Mouse (Mus musculus) liver, adult 2 months (tissue): Measurements from ENCODE around the gene Zdhhc1. TPM values are rescaled to one million over a fixed set of nuclear protein-coding genes. Genes with fewer than 3 reads are reported as not detected.
A peak's percentile ranks its signal among the peaks of the same experiment; 100 is the strongest.

Experiments used
- DNase-seq: peaks from one replicate; pipeline ENCODE4 v3.0.0-alpha.2; 2011; ENCODE audit warnings: low read depth, low spot score; ENCODE audit errors: extremely low read depth
- H3K27ac ChIP-seq: fragments of 200-500 bp; replicated peaks from 2 replicates; pipeline ENCODE4 v1.5.1; 2012; ENCODE audit warnings: low read depth, mild to moderate bottlenecking, control low read depth, inconsistent platforms, low read length; ENCODE audit not compliant: insufficient read depth
- H3K27me3 ChIP-seq: fragments of 200-500 bp; 2 replicates; pipeline ENCODE4 v1.6.1; 2012; ENCODE audit warnings: mild to moderate bottlenecking, moderate library complexity, low read length, inconsistent platforms; ENCODE audit not compliant: control insufficient read depth, insufficient read depth
- H3K36me3 ChIP-seq: fragments of 200-500 bp; 2 replicates; pipeline ENCODE4 v1.6.1; 2012; ENCODE audit warnings: low read length, inconsistent platforms; ENCODE audit not compliant: control insufficient read depth, insufficient read depth
- H3K4me1 ChIP-seq: fragments of 200-500 bp; 2 replicates; pipeline ENCODE4 v1.6.1; 2011; ENCODE audit warnings: low read length; ENCODE audit not compliant: control insufficient read depth, insufficient read depth
- H3K4me3 ChIP-seq: fragments of 200-500 bp; 2 replicates; pipeline ENCODE4 v1.5.1; 2011; ENCODE audit warnings: low read depth, mild to moderate bottlenecking, control low read depth, low read length, moderate library complexity; ENCODE audit not compliant: insufficient read depth
- H3K79me2 ChIP-seq: fragments of 200-500 bp; 2 replicates; pipeline ENCODE4 v1.6.1; 2012; ENCODE audit warnings: inconsistent platforms, mild to moderate bottlenecking, low read length, moderate library complexity; ENCODE audit not compliant: control insufficient read depth, insufficient read depth
- H3K9ac ChIP-seq: fragments of 200-500 bp; 2 replicates; pipeline ENCODE4 v1.6.1; 2012; ENCODE audit warnings: low read depth, mild to moderate bottlenecking, control low read depth, inconsistent platforms, low read length
- CTCF ChIP-seq: fragments of 200-500 bp; IDR thresholded peaks from 2 replicates; pipeline ENCODE4 v1.5.1; 2011; ENCODE audit warnings: low read depth, low read length, control low read depth
- POLR2A ChIP-seq: fragments of 200-500 bp; IDR thresholded peaks from 2 replicates; pipeline ENCODE4 v1.6.1; 2011; ENCODE audit warnings: low read length, control low read depth; ENCODE audit not compliant: insufficient read depth; ENCODE audit errors: extremely low read depth
- WGBS: fragments of 180-500 bp; shearing (Covaris S2); methylation state at CpG from one replicate; pipeline ENCODE4 v1.1.7; 2018; 5-methylcytosine and 5-hydroxymethylcytosine counted together
- polyA plus RNA-seq: library from polyadenylated mRNA; depleted of rRNA; stranded (reverse); fragments of >200 nt; gene quantifications from 2 replicates; pipeline ENCODE4 v1.2.3, GENCODE M21; 2012
- total RNA-seq: library from RNA; depleted of rRNA; stranded (reverse); fragments of >200 nt; gene quantifications from 2 replicates; pipeline ENCODE4 v1.2.3, GENCODE M21; 2014

Gene Zdhhc1
- total and polyA plus RNA-seq, 2 experiments = 1.9 to 4.5 TPM

GRCm38 (mm10) chr8:105467396-105467985, 29.2 kb downstream of the Zdhhc1 start:
- Histone ChIP-seq H3K4me3 (no peak overlapping the region), H3K27ac (no peak overlapping the region), H3K4me1 (0 out of 2 replicates have a peak, but pooled peaks cover 3% of the 10 kb centered on the region), H3K9ac (no peak overlapping the region), H3K36me3 (no peaks in the 10 kb centered on the region), H3K79me2 (no peaks in the 10 kb centered on the region), H3K27me3 (no peaks in the 10 kb centered on the region)
- WGBS = 94% methylated on average over 10 of the region's 10 CpGs
- TF ChIP-seq CTCF (no peak), POLR2A (no peak)
- DNase-seq = no peak

GRCm38 (mm10) chr8:105466700-105467291, 29.9 kb downstream of the Zdhhc1 start:
- H3K79me2 ChIP-seq = no peaks in the 10 kb centered on the region
- no peaks in the 10 kb centered on the region for H3K27me3 ChIP-seq
- peak; percentile 56 for DNase-seq
- H3K9ac ChIP-seq = no peak overlapping the region
- no peak for TF ChIP-seq POLR2A
- no peak for TF ChIP-seq CTCF
- H3K36me3 ChIP-seq = no peaks in the 10 kb centered on the region
- WGBS = 57% methylated on average over 7 of the region's 7 CpGs
- H3K4me3 ChIP-seq = no peak overlapping the region
- H3K27ac ChIP-seq = no peak overlapping the region
- 0 out of 2 replicates have a peak, but pooled peaks cover 3% of the 10 kb centered on the region for H3K4me1 ChIP-seq

- Histone ChIP-seq H3K9ac (no peak overlapping the region), H3K4me1 (no peaks in the 10 kb centered on the region), H3K27me3 (no peaks in the 10 kb centered on the region), H3K27ac (no peak overlapping the region), H3K79me2 (no peaks in the 10 kb centered on the region), H3K36me3 (no peaks in the 10 kb centered on the region), H3K4me3 (no peak overlapping the region)
- no peak for TF ChIP-seq POLR2A
- no peak for DNase-seq
- WGBS = 82% methylated on average over 6 of the region's 6 CpGs
These were observed 30.5 kb downstream of the Zdhhc1 start for GRCm38 (mm10) chr8:105466246-105466645.

- no peak for DNase-seq
- H3K79me2 ChIP-seq = no peaks in the 10 kb centered on the region
- H3K9ac ChIP-seq = no peak overlapping the region
- H3K27ac ChIP-seq = no peak overlapping the region
- WGBS = 85% methylated on average over 7 of the region's 7 CpGs
- H3K36me3 ChIP-seq = no peaks in the 10 kb centered on the region
- no peak for TF ChIP-seq CTCF
- TF ChIP-seq POLR2A = no peak
- H3K4me3 ChIP-seq = no peak overlapping the region
- H3K27me3 ChIP-seq = no peaks in the 10 kb centered on the region
- H3K4me1 ChIP-seq = no peaks in the 10 kb centered on the region
These were observed 32.1 kb downstream of the Zdhhc1 start for GRCm38 (mm10) chr8:105464595-105464994.

GRCm38 (mm10) chr8:105461085-105461803, 35.5 kb downstream of the Zdhhc1 start:
- Histone ChIP-seq H3K27me3 (no peaks in the 10 kb centered on the region), H3K27ac (no peak overlapping the region), H3K4me3 (no peak overlapping the region), H3K79me2 (no peaks in the 10 kb centered on the region), H3K36me3 (no peaks in the 10 kb centered on the region), H3K4me1 (no peaks in the 10 kb centered on the region), H3K9ac (no peak overlapping the region)
- 67% methylated on average over 13 of the region's 13 CpGs for WGBS
- TF ChIP-seq POLR2A = no peak
- no peak for TF ChIP-seq CTCF
- DNase-seq = no peak

GRCm38 (mm10) chr8:105455218-105455617, 41.5 kb downstream of the Zdhhc1 start:
- Histone ChIP-seq H3K27me3 (no peaks in the 10 kb centered on the region), H3K79me2 (no peaks in the 10 kb centered on the region), H3K9ac (no peak overlapping the region), H3K4me1 (no peaks in the 10 kb centered on the region), H3K27ac (no peak overlapping the region), H3K4me3 (no peak overlapping the region), H3K36me3 (no peaks in the 10 kb centered on the region)
- 52% methylated on average over 10 of the region's 10 CpGs for WGBS
- TF ChIP-seq CTCF (no peak), POLR2A (no peak)
- DNase-seq = peak; percentile 28
